Mouse (Mus musculus) G1E (cell line): ENCODE measurements around the gene Rassf5.

Experiments used
- CTCF ChIP-seq: IDR thresholded peaks from 2 replicates; pipeline ENCODE4 v1.5.1; 2012; ENCODE audit warnings: low read depth, low read length, inconsistent platforms, mixed read lengths
- POLR2AphosphoS5 ChIP-seq: IDR thresholded peaks from 2 replicates; pipeline ENCODE4 v1.6.1; 2012; ENCODE audit warnings: low read depth, low read length, inconsistent platforms; ENCODE audit not compliant: insufficient replicate concordance

- no peak for TF ChIP-seq CTCF
- TF ChIP-seq POLR2AphosphoS5 = no peak
Measured at GRCm38 (mm10) chr1:131139102-131140095, 105.7 kb downstream of the Rassf5 start.
